Mouse (Mus musculus) heart, postnatal 0 days (tissue): Measurements from ENCODE around the gene Pex14.

Source experiments
- CTCF ChIP-seq: IDR thresholded peaks from 2 replicates; pipeline ENCODE4 v1.5.1; 2016; ENCODE audit warnings: antibody characterized with exemption, control low read depth, low read depth
- EP300 ChIP-seq: IDR thresholded peaks from 2 replicates; pipeline ENCODE4 v1.6.1; 2016; ENCODE audit warnings: antibody characterized with exemption, low read depth

DNA sequence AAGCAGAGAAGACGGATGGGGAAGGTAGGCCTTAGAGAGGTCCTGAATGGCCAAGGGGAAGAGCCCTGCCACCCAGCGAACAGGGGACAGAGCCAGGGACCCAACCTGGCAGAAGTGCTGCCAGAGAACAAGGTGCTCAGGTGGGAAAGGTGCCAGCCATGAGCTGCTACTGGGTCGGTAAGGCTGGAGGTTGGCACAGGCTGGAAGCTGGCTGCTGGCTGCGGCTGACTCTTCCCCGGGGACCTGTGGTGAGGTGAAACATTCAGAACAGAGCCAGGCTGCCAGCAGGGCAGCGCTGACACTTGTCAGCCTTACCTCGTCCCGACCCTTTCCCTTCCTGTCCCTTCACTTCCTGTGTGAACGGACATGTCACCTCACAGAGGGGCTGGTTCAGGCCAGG is 171.4 kb downstream of the Pex14 start:
- TF ChIP-seq CTCF (no peak), EP300 (no peak)
